Mouse (Mus musculus) embryonic stem cell, embryonic (primary cell): ENCODE measurements around the gene Gm37240.

Experiments used
- CTCF ChIA-PET, 4 experiments: fragments of 300-600 bp in 2 of 4; fragments of 350-600 bp in 2 of 4; sonication (Branson Sonifier 250); formaldehyde crosslinking; loops; one replicate each; lab custom pipeline; 2022; ENCODE audit warnings: inconsistent platforms in 2 of 4; lab: Charles Lee
- POLR2A ChIA-PET, 4 experiments: fragments of 300-600 bp in 2 of 4; fragments of 350-600 bp in 2 of 4; sonication (Branson Sonifier 250); formaldehyde crosslinking; loops; one replicate each; lab custom pipeline; 2022; ENCODE audit warnings: antibody characterized with exemption in 4 of 4, inconsistent platforms in 1 of 4; lab: Charles Lee

Gm37240 gene

DNA sequence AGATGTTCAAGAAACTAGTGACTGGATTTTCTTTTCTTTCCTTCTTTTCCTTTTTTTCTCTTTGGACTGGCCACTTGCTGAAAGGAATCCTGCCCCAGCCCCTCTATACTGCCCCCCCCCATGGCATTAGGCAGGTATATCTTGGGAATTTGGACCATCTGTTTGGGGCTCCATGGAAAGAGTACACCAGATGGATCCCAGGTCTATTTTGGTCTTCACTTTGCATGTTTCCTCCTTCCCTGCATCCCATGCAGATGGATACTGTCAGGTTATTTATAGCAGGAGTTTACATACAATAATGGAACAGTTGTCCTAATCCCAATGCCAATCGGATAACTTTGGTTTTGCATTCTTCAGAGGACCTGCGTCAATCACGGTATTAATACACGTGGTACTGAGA, 845.2 kb downstream of the Gm37240 start:
- CTCF ChIA-PET, result no interaction called here
- POLR2A ChIA-PET, result no interaction called here

- ChIA-PET POLR2A (interaction anchor here in 1 of 4 experiments (0.6 kb wide), 1 partner anchor 44 kb away, joined by 3 read pairs; no protein-coding TSS in a partner anchor), CTCF (no interaction called here)
These were observed 858.2 kb downstream of the Gm37240 start for GRCm38 (mm10) chr3:85029141-85029540.

- CTCF ChIA-PET, result no interaction called here
- POLR2A ChIA-PET, result interaction anchor here in 1 of 4 experiments (0.7 to 1.0 kb wide), 4 partner anchors 13 to 210 kb away, joined by 3 read pairs; partner anchors contain the start of gene Fbxw7
These were observed 862.3 kb downstream of the Gm37240 start for GRCm38 (mm10) chr3:85024817-85025705.

DNA sequence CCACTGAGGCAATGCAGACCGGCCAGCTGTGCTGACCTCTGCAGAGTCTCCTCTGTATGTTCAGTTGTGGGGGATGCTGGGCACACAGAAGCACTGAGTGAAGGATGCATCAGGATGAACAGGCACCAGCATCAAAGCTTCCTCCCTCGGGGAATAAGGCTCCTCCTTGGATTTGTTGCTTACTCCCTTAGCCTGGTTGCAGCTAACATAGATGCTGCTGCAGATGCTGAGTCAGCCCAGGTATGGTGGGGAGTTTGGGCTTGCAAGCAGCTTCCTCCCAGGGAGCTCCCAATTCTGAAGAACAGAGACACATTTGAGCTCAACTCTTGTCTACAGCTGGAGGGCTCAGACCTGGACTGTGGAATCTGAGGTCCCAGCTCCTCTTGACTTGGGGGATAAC, 863.1 kb downstream of the Gm37240 start:
- POLR2A ChIA-PET, result interaction anchor here in 2 of 4 experiments (0.5 to 1.7 kb wide), 5 partner anchors 10 to 1420 kb away, joined by 3 to 5 read pairs (median 3); no protein-coding TSS in a partner anchor

DNA sequence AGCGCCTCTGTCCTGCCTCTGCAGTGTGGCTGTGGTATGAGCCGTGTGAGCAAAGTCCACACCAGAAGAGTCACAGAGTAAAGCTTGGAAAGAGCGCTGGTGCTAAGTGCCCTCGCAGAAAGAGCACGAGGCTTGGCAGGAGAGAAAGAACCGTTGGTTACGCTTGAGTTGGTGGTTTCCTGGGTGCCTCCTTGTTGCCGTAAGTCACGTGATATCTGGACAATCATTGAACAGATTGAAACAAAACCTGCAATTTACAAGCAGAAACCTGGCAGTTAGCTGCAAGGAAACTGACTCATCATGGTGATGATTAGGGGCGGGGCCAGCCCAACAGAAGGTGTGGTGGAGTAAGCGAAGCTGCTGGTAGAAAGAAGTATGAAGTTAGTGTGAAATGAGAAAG, 864.5 kb downstream of the Gm37240 start:
- ChIA-PET CTCF (no interaction called here), POLR2A (interaction anchor here in 1 of 4 experiments (1.4 to 1.7 kb wide), 2 partner anchors 9 to 125 kb away, joined by 3 to 5 read pairs; no protein-coding TSS in a partner anchor)

More for the DNA sequence above, 863.1 kb downstream of the Gm37240 start:
- CTCF ChIA-PET, result no interaction called here

GRCm38 (mm10) chr3:85021816-85022215, 865.5 kb downstream of the Gm37240 start:
- ChIA-PET POLR2A (no interaction called here), CTCF (no interaction called here)

DNA sequence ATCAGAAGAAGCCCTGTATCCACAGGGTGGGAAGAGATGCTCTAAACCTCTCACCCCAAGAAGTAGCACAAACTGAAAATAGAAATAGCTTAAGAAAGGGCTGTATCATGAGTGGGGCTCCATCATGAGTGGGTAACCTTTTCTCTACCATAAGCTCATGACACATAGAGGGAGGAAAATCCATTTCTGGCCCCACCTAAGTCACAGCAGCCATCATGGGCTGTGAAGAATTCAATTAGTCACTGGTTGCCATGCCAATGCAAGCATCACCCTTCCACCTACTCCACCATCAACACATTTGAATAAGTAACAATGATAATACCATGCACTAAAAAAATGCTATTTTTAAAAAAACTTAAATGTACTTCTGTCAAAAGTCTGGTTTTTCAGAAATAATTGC, 867.2 kb downstream of the Gm37240 start:
- POLR2A ChIA-PET, result interaction anchor here in 1 of 4 experiments (0.6 kb wide), 1 partner anchor 231 kb away, joined by 3 read pairs; no protein-coding TSS in a partner anchor
- CTCF ChIA-PET, result no interaction called here

- POLR2A ChIA-PET, result interaction anchor here in 1 of 4 experiments (0.6 to 0.7 kb wide), 2 partner anchors 31 to 256 kb away, joined by 3 to 5 read pairs; no protein-coding TSS in a partner anchor
These were observed 871.7 kb downstream of the Gm37240 start for GRCm38 (mm10) chr3:85015667-85016066.

GRCm38 (mm10) chr3:85012889-85013288, 874.4 kb downstream of the Gm37240 start:
- ChIA-PET CTCF (no interaction called here), POLR2A (no interaction called here)

More at GRCm38 (mm10) chr3:85015667-85016066, 871.7 kb downstream of the Gm37240 start:
- CTCF ChIA-PET, result no interaction called here

GRCm38 (mm10) chr3:85005257-85005656, 882.1 kb downstream of the Gm37240 start:
- ChIA-PET CTCF (no interaction called here), POLR2A (no interaction called here)

DNA sequence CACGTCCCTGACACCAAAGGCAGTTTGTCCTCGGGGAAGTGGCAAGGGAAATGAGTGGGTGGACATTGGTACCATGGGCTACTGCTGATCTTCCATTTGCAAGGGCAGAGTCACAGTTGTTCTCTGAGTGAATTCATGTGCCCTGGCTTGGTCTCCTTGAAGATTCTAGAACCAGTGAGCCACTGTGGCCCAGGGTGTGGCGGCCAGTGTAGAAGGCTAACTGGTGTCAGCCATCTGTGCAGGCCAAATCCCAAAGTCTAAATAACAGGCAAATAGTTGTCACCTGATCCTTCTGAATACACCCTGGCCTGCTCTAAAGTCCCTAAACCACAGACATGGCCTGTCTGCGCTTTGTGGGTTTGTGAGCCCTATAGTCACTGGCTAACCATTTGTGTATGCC, 898.4 kb downstream of the Gm37240 start:
- POLR2A ChIA-PET, result no interaction called here
- CTCF ChIA-PET, result interaction anchor here in 1 of 4 experiments (0.6 kb wide), 2 partner anchors 61 to 855 kb away, joined by 3 read pairs; no protein-coding TSS in a partner anchor

- CTCF ChIA-PET, result no interaction called here
- POLR2A ChIA-PET, result interaction anchor here in 1 of 4 experiments (0.6 to 1.2 kb wide), 3 partner anchors 16 to 171 kb away, joined by 3 to 4 read pairs (median 4); no protein-coding TSS in a partner anchor
These were observed 902.1 kb downstream of the Gm37240 start for GRCm38 (mm10) chr3:84985121-84985625.

- POLR2A ChIA-PET, result interaction anchor here in 2 of 4 experiments (1.4 to 1.5 kb wide), 2 partner anchors 11 to 15 kb away, joined by 3 read pairs; no protein-coding TSS in a partner anchor
- CTCF ChIA-PET, result no interaction called here
These were observed 904.6 kb downstream of the Gm37240 start for GRCm38 (mm10) chr3:84982688-84983087.

GRCm38 (mm10) chr3:84980158-84980557, 907.2 kb downstream of the Gm37240 start:
- CTCF ChIA-PET, result no interaction called here
- POLR2A ChIA-PET, result no interaction called here

GRCm38 (mm10) chr3:84978676-84979075, 908.6 kb downstream of the Gm37240 start:
- CTCF ChIA-PET, result no interaction called here
- POLR2A ChIA-PET, result interaction anchor here in 1 of 4 experiments (1.0 kb wide), 1 partner anchor 20 kb away, joined by 3 read pairs; no protein-coding TSS in a partner anchor

DNA sequence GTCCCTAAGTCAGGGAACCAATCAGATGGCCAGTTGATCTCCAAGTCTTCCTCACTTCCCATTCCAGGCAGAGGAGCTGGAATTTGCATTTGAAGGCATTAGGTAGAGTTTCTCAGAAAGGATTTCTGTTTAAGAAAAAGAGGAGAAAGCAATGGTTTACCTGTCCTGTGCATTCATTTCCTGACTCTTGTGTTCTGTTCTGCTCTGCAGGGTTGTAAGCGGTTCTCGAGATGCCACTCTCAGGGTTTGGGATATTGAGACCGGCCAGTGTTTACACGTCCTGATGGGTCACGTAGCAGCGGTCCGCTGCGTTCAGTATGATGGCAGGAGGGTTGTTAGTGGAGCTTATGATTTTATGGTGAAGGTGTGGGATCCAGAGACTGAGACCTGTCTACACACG, 913.1 kb downstream of the Gm37240 start:
- ChIA-PET CTCF (no interaction called here), POLR2A (interaction anchor here in 2 of 4 experiments (0.6 to 1.0 kb wide), 3 partner anchors 10 to 12 kb away, joined by 3 read pairs; no protein-coding TSS in a partner anchor)

- CTCF ChIA-PET, result no interaction called here
These were observed 914.4 kb downstream of the Gm37240 start for GRCm38 (mm10) chr3:84972881-84973280.

GRCm38 (mm10) chr3:84971561-84971960, 915.8 kb downstream of the Gm37240 start:
- POLR2A ChIA-PET, result interaction anchor here in 2 of 4 experiments (0.9 to 2.2 kb wide), 10 partner anchors 9 to 602 kb away, joined by 3 to 11 read pairs (median 4); no protein-coding TSS in a partner anchor
- CTCF ChIA-PET, result no interaction called here

More at GRCm38 (mm10) chr3:84972881-84973280, 914.4 kb downstream of the Gm37240 start:
- POLR2A ChIA-PET, result interaction anchor here in 1 of 4 experiments (0.8 kb wide), 1 partner anchor 601 kb away, joined by 3 read pairs; the partner anchor contains the start of gene Gatb

DNA sequence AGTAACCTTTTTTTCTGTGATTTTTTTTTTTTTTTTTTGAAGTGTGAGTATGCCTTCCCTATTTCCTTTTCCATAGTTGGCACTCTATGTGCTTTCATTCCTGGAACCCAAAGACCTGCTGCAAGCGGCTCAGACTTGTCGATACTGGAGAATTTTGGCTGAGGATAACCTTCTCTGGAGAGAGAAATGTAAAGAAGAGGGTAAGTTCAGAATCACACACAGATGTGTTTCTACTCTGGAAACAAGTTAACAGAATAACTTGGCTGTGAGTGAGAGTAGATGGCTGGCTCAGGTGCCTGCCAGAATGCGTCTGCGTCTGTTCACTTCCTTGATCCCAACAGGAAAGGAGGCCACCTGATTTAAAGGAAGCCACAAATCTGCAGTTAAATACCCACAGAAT, 920.0 kb downstream of the Gm37240 start:
- ChIA-PET POLR2A (no interaction called here), CTCF (interaction anchor here in 1 of 4 experiments (0.6 kb wide), 1 partner anchor 124 kb away, joined by 3 read pairs; no protein-coding TSS in a partner anchor)
